Mouse (Mus musculus): ENCODE data around the gene Ltk.

The Ltk gene

GRCm38 (mm10) chr2:119760251-119760650 is at the start of gene Ltk:
Ltk (minus strand) TSS chr2:119760431.
- DNase-seq (ENCODE audit: low spot score) = no peak

DNA sequence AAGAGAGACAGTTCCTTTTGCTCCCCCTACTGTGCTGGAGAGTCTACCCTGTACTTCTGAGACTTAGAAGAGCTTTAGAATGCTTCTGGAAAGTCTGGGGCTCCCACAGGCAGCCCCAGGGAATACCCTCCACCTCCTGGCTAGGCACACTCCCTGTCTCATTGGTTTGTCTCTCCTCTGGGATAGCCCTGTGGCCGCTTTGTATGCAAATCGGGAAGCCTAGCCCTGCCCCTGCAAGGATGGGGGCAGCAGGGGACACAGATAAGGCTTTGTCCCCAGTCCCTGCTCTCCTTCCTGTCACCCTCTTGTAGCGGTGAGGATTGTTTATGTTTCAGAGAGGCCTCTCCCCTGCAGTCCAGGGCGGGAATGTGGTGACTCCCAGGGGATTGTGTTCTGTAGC is 48.6 kb upstream of the Ltk start:
- no peak for DNase-seq (ENCODE audit: low spot score)

DNA sequence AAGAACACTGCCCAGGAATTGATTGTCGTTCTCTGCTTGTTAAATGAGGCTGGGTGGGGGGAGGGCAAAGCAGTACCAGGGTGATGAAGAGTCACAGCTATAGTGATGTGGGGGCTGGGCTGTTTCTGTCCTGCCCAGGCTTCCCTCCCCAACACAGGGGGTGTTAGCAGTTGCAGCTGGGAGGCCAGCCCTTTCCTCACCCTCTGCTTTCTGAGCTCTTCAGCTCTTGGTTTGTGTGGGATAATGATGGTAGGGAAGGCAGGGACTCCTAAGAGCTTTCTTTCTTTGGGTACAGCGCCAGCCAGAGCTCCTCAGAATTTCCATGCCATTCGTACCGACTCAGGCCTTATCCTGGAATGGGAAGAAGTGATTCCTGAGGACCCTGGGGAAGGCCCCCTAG is 48.2 kb upstream of the Ltk start:
- DNase-seq (ENCODE audit: low spot score) = no peak

DNA sequence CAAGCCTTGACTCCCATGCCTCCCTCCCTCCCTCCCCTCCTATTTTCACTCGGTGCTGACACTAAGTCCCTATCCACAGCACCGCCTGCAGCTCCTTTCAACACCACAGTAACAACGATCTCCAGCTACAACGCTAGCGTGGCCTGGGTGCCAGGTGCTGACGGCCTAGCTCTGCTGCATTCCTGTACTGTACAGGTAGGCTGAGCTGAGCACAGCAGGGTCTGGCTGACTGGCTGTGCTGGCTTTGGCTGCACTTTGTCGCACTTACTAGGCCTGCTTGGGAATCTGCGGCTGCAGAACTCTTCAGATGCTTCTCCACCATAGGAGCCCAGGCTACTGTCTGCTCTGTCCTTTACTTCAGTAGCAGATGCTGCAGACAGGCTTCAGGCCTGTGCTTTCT is 45.3 kb upstream of the Ltk start:
- no peak for DNase-seq (ENCODE audit: low spot score)

- DNase-seq (ENCODE audit: low spot score) = no peak
These were observed 44.5 kb upstream of the Ltk start for GRCm38 (mm10) chr2:119804776-119805175.

- DNase-seq (ENCODE audit: low spot score) = no peak
These were observed 44.0 kb upstream of the Ltk start for GRCm38 (mm10) chr2:119804275-119804628.

- peak; percentile 68 for DNase-seq (ENCODE audit: low spot score)
These were observed 43.5 kb upstream of the Ltk start for GRCm38 (mm10) chr2:119803618-119804274.

DNA sequence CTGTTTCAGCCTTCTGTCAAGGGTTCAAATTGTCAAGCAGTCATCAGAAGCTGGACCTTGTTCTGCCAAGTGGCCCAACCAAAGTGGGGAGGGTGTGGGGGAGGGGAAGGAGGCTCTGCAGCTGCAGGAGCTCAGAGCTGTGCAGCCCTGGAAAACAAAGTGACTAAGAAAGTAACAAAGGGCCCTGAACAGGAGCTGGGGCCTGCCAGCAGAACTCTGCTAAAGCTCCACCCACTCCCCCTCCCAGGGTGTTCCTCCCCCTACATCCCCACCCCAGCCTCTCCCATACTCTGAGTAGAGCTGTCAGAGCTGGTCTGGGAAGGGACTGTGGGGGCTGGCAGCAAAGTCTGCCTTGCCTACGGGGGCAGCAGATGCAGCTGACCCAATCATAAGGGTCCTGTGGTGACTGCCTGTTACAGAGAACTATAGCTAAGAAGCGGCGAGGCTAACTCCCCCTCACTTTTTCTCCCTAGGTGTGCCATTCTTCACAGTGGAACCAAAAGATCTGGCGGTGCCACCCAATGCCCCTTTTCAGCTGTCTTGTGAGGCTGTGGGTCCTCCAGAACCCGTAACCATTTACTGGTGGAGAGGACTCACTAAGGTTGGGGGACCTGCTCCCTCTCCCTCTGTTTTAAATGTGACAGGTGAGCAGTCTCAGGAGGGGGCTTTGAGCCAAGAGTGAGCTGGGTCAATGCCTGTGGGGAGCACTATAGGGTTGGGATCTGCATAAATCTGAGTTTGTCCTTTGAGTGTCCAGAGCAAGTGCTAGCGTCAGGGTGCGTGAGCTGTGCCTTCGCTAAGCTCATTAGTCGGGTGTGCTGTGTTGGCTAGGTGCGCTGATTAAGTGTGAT is 42.8 kb upstream of the Ltk start:
- DNase-seq (ENCODE audit: low spot score) = peak; percentile 83

- DNase-seq (ENCODE audit: low spot score) = no peak
These were observed 40.9 kb upstream of the Ltk start for GRCm38 (mm10) chr2:119800876-119801846.

GRCm38 (mm10) chr2:119799961-119800550 is 39.8 kb upstream of the Ltk start:
- no peak for DNase-seq (ENCODE audit: low spot score)

DNA sequence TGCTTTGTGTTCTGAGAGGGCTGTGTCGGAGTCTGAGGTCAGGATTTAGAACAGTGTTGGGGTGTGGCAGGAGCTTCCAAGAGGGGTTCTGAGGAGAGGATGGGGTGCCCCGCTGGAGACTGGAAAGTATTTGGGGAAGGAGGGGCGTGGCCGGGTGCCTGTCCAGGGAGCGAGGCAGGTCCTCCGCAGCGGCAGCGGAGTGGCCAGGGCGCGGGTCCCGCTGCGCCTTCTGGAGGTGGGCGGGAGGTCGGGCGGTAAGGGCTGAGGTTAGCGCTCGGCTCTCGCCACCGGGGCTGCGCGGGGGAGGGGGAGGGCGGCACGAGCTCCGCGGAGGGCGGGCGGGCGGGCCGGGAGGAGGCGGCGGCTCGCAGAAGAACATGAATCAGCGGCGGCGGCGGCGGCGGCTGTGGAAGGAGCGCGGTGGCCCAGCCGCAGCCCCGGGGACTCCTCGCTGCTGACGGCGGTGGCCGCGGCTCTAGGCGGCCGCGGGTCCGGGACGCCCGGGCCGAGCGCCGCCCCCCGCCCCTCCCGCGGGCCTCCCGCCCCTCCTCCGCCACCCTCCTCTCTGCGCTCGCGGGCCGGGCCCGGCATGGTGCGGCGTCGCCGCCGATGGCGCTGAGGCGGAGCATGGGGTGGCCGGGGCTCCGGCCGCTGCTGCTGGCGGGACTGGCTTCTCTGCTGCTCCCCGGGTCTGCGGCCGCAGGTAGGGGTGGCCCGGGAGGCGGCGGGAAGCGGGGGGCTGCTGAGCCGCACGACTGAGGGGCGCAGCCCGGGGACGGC is 39.1 kb upstream of the Ltk start:
- DNase-seq (ENCODE audit: low spot score) = peak; percentile 81

DNA sequence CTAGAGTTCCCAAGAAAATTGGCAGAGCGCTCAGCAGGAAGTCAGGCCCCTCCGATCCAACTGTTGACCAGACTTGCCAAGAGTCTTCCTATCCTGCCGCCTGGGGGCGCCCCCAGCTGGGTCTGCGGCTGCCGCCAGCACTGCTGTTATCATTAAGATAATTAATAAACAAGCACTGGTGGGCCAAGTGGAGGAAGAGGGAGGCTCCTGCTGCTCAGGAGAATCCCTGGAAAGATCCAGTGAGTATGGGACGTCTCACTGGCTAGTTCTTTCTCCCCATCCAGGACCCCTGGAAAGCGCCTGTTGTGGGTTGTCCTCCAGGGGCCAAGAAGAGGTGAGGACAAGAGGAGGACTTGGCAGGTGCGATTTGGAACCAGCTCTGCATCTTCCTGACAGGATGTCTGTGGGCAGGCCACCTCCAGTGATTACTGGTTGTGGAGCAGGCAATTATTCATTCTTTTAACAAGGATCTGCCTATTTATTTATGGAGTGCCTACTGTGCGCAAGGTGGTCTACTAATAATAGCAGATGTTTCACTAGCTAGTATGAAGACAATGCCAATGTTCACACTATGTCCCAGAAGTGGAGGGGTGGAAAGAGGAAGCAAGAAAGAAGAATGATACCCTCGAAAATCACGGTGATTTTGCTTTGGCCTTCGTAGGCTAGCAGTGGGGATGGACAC is 38.2 kb upstream of the Ltk start:
- DNase-seq (ENCODE audit: low spot score) = peak; percentile 90

- no peak for DNase-seq (ENCODE audit: low spot score)
These were observed 37.1 kb upstream of the Ltk start, which contains the start of gene Tyro3 for GRCm38 (mm10) chr2:119797279-119797783. Tyro3 (plus strand) TSS chr2:119797733.

DNA sequence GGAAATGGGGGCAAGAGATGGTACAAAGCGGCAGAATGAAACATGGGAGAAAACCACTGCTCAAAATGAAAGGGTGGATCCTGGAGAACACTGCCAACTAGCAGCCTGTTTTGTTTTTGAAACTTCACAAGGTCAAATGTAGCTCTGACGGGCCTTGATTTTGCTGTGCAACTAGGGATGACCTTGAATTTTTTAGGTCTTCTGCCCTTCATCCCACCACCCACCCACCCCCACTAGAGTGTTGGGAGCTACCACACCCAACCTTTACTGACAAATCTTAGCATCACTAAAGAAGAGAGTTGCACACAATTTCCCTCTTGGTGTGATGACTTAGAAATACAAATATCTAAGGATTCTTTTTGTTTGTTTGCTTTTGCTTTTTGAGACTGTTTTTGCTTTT is 29.8 kb upstream of the Ltk start:
- no peak for DNase-seq (ENCODE audit: low spot score)

- DNase-seq (ENCODE audit: low spot score) = peak; percentile 88
These were observed 27.1 kb upstream of the Ltk start, which contains the start of gene Rpap1 for GRCm38 (mm10) chr2:119787206-119787883. Rpap1 (minus strand) TSS chr2:119787537.

DNA sequence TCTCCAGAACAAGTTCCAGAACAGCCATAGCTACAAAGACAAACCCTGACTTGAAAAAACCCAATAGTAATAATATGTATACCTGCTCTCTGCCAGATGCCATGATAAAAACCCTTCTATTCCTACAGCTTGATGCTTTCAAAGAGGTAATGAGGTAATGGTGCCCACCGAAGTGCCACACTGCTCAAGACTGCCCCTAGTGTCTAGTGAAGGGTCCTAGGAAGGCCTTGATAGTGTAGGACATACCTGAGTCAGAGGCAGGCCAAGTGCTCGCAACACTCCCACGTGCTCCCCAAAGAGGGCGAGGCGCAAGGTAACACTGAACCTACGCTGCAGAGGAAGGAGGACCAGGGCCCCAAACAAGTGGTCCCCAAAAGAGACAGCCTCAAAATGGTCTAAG is 7.0 kb upstream of the Ltk start:
- no peak for DNase-seq (ENCODE audit: low spot score)

- no peak for DNase-seq (ENCODE audit: low spot score)
These were observed 3.7 kb upstream of the Ltk start for GRCm38 (mm10) chr2:119763924-119764323.

DNA sequence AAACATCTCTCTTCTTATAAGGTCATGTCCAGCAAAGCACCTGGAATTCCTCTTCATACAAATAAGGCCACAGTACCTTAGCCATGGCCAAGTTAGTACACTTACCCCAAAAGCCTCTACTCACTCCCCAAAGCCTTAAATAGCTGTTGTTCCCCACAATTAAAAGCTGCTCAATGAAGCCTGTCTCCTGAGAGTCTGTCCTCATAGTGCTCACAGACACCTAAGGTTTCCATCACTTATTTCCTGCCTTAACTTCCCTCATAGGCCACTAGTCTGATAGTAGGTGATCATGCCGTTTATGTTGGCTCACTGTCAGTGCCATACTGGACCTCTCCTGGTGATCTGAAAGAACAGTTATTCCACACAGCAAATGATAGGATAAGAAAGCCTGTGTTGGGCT is 2.0 kb upstream of the Ltk start:
- DNase-seq (ENCODE audit: low spot score) = no peak

Measured in testis, postnatal 10 days (tissue).